Mouse (Mus musculus) lung, postnatal 0 days (tissue): ENCODE data around the gene Aak1.

ENCODE experiments used
- CTCF ChIP-seq: IDR thresholded peaks from 2 replicates; pipeline ENCODE4 v1.5.1; 2016; ENCODE audit warnings: antibody characterized with exemption, mild to moderate bottlenecking
- EP300 ChIP-seq: IDR thresholded peaks from 2 replicates; pipeline ENCODE4 v1.6.1; 2016; ENCODE audit warnings: antibody characterized with exemption, mild to moderate bottlenecking, control low read depth

DNA sequence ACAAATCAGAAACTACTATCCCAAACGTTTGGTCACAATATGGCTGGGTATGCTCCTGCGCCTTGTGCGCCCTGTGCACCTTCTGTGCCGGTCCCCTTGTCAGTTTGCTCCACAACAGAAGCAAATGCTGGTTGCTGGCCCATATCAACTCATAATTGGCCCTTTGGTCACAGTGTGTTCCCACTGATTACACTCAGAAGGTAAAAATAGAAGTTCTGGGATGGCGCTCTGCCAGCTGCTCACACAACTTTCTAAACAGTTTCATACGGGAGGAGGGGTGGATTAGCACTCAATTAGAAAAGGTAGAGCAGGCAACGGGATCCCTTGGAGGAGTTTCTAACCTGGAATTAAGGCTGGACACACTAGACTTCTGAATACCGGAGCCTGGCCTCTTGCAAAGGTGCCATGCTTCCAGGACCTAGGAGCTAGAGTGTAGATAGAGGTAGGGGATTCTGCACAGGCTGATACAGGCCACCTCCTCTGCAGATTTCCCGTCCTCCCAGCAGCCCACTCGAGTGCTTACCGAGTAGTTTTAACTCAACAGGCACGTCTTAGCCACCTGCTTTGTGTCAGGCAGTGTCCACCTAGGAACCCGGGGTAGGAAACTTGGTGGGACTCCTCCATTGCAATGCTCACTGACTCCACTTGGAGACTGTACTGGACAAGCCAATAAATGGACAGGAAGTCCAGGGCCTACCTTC, 16.4 kb upstream of the Aak1 start:
- TF ChIP-seq EP300 = peak; percentile 53
- TF ChIP-seq CTCF = peak; percentile 25; the same call in 1 of the 2 replicates
